Mouse (Mus musculus) CH12.LX (cell line): ENCODE data around the gene Olfr1406.

ENCODE experiments used
- CHD1 ChIP-seq: IDR thresholded peaks from 2 replicates; pipeline ENCODE4 v1.6.1; 2012; ENCODE audit warnings: low read depth, low read length, improper control_type of control experiment, inconsistent platforms
- CTCF ChIP-seq, 2 experiments: IDR thresholded peaks in 1 of 2; conservative IDR thresholded peaks in 1 of 2; 2 replicates each; pipeline ENCODE4 v1.5.1; 2011 to 2012; ENCODE audit warnings: low read depth in 2 of 2, low read length in 2 of 2, improper control_type of control experiment in 1 of 2, inconsistent platforms in 1 of 2, mild to moderate bottlenecking in 1 of 2, moderate library complexity in 1 of 2
- EP300 ChIP-seq: IDR thresholded peaks from 2 replicates; pipeline ENCODE4 v1.6.1; 2011; ENCODE audit warnings: low read length, improper control_type of control experiment
- HCFC1 ChIP-seq: IDR thresholded peaks from 2 replicates; pipeline ENCODE4 v1.6.1; 2012; ENCODE audit warnings: low read depth, mild to moderate bottlenecking, inconsistent platforms, low read length, improper control_type of control experiment
- POLR2AphosphoS2 ChIP-seq: IDR thresholded peaks from 2 replicates; pipeline ENCODE4 v1.6.1; 2011; ENCODE audit warnings: low read depth, low read length, improper control_type of control experiment
- RAD21 ChIP-seq: IDR thresholded peaks from 2 replicates; pipeline ENCODE4 v1.6.1; 2011; ENCODE audit warnings: low read depth, mild to moderate bottlenecking, low read length, improper control_type of control experiment, moderate library complexity
- ZC3H11A ChIP-seq: IDR thresholded peaks from 2 replicates; pipeline ENCODE4 v1.6.1; 2012; ENCODE audit warnings: low read depth, mild to moderate bottlenecking, inconsistent platforms, low read length, improper control_type of control experiment
- ZNF384 ChIP-seq: IDR thresholded peaks from 2 replicates; pipeline ENCODE4 v1.6.1; 2012; ENCODE audit warnings: low read depth, low read length, improper control_type of control experiment, inconsistent platforms

DNA sequence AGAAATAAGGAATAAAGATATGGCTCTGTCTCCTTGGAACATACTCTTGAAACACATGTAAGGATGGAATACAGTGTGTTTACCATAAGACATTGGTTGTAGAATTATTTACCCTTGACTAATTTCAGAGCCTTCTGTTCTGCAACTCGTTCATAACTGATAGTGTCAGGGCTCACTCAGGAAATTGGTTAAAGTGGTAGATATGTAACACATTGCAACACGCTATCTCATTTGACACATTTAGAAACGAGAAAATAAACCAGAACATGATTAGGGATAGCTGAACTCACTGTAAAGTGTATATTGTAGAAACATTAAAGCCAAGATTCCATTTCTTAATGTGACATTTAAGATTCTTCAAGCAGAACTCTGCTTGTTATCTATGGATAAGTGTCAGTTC, 1.6 kb upstream of the Olfr1406 start:
- TF ChIP-seq HCFC1 = no peak
- TF ChIP-seq RAD21 = no peak
- TF ChIP-seq ZNF384 = no peak
- TF ChIP-seq CHD1 = no peak
- no peak for TF ChIP-seq POLR2AphosphoS2
- TF ChIP-seq EP300 = no peak
- TF ChIP-seq ZC3H11A = no peak
- no peak for TF ChIP-seq CTCF (conservative IDR thresholded peaks at IDR 0.05 in 1 of 2, IDR thresholded peaks at IDR 0.05 in 1 of 2; ENCODE audit: low read depth in 2 of 2, low read length in 2 of 2)
